Mouse (Mus musculus): ENCODE measurements around the gene Gm10718.
"Not testable (repeated sequence)": the region's sequence is repeated elsewhere in the genome, so short reads cannot be mapped to it uniquely, and the experiment has no call there.

Gm10718 gene

DNA sequence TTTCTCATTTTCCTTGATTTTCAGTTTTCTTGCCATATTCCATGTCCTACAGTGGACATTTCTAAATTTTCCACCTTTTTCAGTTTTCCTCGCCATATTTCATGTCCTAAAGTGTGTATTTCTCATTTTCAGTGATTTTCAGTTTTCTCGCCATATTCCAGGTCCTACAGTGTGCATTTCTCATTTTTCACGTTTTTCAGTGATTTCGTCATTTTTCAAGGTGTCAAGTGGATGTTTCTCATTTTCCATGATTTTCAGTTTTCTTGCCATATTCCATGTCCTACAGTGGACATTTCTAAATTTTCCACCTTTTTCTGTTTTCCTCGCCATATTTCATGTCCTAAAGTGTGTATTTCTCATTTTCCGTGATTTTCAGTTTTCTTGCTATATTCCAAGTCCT is 2.3 kb downstream of the Gm10718 start:
- not testable (repeated sequence) for DNase-seq (ENCODE audit: low read depth, low spot score)

DNA sequence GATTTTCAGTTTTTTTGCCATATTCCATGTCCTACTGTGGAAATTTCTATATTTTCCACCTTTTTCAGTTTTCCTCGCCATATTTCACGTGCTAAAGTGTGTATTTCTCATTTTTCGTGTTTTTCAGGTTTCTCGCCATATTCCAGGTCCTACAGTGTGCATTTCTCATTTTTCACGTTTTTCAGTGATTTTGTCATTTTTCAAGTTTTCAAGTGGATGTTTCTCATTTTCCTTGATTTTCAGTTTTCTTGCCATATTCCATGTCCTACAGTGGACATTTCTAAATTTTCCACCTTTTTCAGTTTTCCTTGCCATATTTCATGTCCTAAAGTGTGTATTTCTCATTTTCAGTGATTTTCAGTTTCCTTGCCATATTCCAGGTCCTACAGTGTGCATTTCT is 2.8 kb downstream of the Gm10718 start:
- not testable (repeated sequence) for DNase-seq (ENCODE audit: low read depth, low spot score)

GRCm38 (mm10) chr9:3026741-3027140 is 3.4 kb downstream of the Gm10718 start:
- DNase-seq (ENCODE audit: low read depth, low spot score) = not testable (repeated sequence)

DNA sequence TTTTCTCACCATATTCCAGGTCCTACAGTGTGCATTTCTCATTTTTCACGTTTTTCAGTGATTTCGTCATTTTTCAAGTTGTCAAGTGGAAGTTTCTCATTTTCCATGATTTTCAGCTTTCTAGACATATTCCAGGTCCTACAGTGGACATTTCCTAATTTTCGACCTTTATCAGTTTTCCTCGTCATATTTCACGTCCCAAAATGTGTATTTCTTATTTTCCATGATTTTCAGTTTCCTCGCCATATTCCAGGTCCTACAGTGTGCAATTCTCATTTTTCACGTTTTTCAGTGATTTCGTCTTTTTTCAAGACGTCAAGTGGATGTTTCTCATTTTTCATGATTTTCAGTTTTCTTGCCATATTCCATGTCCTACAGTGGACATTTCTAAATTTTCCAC is 3.9 kb downstream of the Gm10718 start:
- DNase-seq (ENCODE audit: low read depth, low spot score) = peak; percentile 89

- not testable (repeated sequence) for DNase-seq (ENCODE audit: low read depth, low spot score)
Measured at GRCm38 (mm10) chr9:3029276-3030000, 6.1 kb downstream of the Gm10718 start.

DNA sequence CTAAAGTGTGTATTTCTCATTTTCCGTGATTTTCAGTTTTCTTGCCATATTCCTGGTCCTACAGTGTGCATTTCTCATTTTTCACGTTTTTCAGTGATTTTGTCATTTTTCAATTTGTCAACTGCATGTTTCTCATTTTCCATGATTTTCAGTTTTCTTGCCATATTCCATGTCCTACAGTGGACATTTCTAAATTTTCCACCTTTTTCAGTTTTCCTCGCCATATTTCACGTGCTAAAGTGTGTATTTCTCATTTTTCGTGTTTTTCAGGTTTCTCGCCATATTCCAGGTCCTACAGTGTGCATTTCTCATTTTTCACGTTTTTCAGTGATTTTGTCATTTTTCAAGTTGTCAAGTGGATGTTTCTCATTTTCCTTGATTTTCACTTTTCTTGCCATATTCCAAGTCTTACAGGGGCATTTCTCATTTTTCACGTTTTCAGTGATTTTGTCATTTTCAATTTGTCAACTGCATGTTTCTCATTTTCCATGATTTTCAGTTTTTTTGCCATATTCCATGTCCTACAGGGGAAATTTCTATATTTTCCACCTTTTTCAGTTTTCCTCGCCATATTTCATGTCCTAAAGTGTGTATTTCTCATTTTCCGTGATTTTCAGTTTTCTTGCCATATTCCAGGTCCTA is 7.5 kb downstream of the Gm10718 start:
- DNase-seq (ENCODE audit: low read depth, low spot score) = peak; percentile 100

DNA sequence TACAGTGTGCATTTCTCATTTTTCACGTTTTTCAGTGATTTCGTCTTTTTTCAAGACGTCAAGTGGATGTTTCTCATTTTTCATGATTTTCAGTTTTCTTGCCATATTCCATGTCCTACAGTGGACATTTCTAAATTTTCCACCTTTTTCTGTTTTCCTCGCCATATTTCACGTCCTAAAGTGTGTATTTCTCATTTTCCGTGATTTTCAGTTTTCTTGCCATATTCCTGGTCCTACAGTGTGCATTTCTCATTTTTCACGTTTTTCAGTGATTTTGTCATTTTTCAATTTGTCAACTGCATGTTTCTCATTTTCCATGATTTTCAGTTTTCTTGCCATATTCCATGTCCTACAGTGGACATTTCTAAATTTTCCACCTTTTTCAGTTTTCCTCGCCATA is 11.0 kb downstream of the Gm10718 start, which contains the start of gene Gm17535:
Gm17535 (plus strand) TSS at position 301 of the 400 bp plus-strand sequence.
- DNase-seq (ENCODE audit: low read depth, low spot score) = not testable (repeated sequence)

- not testable (repeated sequence) for DNase-seq (ENCODE audit: low read depth, low spot score)
Measured at GRCm38 (mm10) chr9:3036577-3036976, 13.2 kb downstream of the Gm10718 start, which contains the start of gene Gm10715. Gene Gm10715 (plus strand): TSS chr9:3036877.

- peak; percentile 68 for DNase-seq (ENCODE audit: low read depth, low spot score)
Measured at GRCm38 (mm10) chr9:3038161-3038560, 14.8 kb downstream of the Gm10718 start.
